ENCODE assay signal across 20 mouse cellular contexts in genomic region chr13:12323076-12323625, GRCm38 (mm10). TPM values are rescaled to one million over a fixed set of nuclear protein-coding genes. Genes with fewer than 3 reads are reported as not detected.
DNase-seq lines count a peak whose midpoint lies in the region; ATAC-seq and TF ChIP-seq lines count a peak whose summit lies in the region.
"Had no signal": no experiment of that assay in that cellular context is flagged by ENCODE, and none has a peak within 500 bp of the region (broad histone marks: within the 10 kb centered on the region; RNA-seq: fewer than 3 reads in every experiment).

No protein-coding gene starts in this region.

- ATAC-seq in heart, embryonic 11.5 days (replicated peaks; ENCODE audit: insufficient number of reproducible peaks, low FRiP score, low TSS enrichment) = no peak
- ATAC-seq in megakaryocyte progenitor cell, adult 5-6 weeks (replicated peaks; ENCODE audit: poor library complexity) = no peak
- ATAC-seq: hindbrain, postnatal 0 days; intestine, postnatal 0 days; liver, postnatal 0 days had no signal

- 59% methylated on average over 12 of the region's 12 CpGs for WGBS in heart, embryonic 11.5 days (ENCODE audit: insufficient replicate concordance)
- WGBS in kidney, adult 2 months = 85% methylated on average over 12 of the region's 12 CpGs

- no peak for TF ChIP-seq CTCF in kidney, adult 2 months (conservative IDR thresholded peaks at IDR 0.05; ENCODE audit: insufficient read depth, insufficient read length, low read depth, low read length)

- no peaks in the 10 kb centered on the region for H3K36me3 ChIP-seq in heart, embryonic 11.5 days (ENCODE audit: control insufficient read depth, insufficient read depth, low read length)
- no peaks in the 10 kb centered on the region for H3K36me3 ChIP-seq in kidney, adult 2 months (ENCODE audit: control insufficient read depth, insufficient read depth, low read length)
- H3K36me3 ChIP-seq: hindbrain, embryonic 10.5 days; limb, embryonic 10.5 days; neural tube, embryonic 13.5 days had no signal

- H3K9ac ChIP-seq in heart, embryonic 11.5 days (ENCODE audit: low read depth, low read length) = peak overlapping the region; percentile 11; the same call in 1 of the 2 replicates
- H3K9ac ChIP-seq: liver, postnatal 0 days; neural tube, embryonic 13.5 days had no signal

- peaks cover 57% of the 10 kb centered on the region for H3K4me1 ChIP-seq in heart, embryonic 11.5 days (ENCODE audit: control insufficient read depth, insufficient read depth, low read length)
- no peaks in the 10 kb centered on the region for H3K4me1 ChIP-seq in kidney, adult 2 months (ENCODE audit: control insufficient read depth, insufficient read depth, low read length)
- H3K4me1 ChIP-seq: hindbrain, embryonic 10.5 days; limb, embryonic 10.5 days; neural tube, embryonic 13.5 days had no signal

- no peaks in the 10 kb centered on the region for H3K27me3 ChIP-seq in heart, embryonic 11.5 days (ENCODE audit: control insufficient read depth, insufficient read depth, low read length)
- H3K27me3 ChIP-seq in kidney, adult 2 months (replicated peaks; ENCODE audit: control insufficient read depth, insufficient read depth, low read length) = no peaks in the 10 kb centered on the region
- H3K27me3 ChIP-seq: neural tube, embryonic 13.5 days had no signal

- no peaks in the 10 kb centered on the region for H3K9me3 ChIP-seq in heart, embryonic 11.5 days (replicated peaks; ENCODE audit: control insufficient read depth, low read length)
- H3K9me3 ChIP-seq: hindbrain, embryonic 10.5 days; limb, embryonic 10.5 days; neural tube, embryonic 13.5 days had no signal

- peak overlapping the region; percentile 91 for H3K27ac ChIP-seq in heart, embryonic 11.5 days (ENCODE audit: low read depth, low read length)
- H3K27ac ChIP-seq in kidney, adult 2 months (ENCODE audit: insufficient read depth, low read depth, low read length) = no peak overlapping the region
- H3K27ac ChIP-seq: hindbrain, embryonic 10.5 days; hindbrain, postnatal 0 days; kidney, postnatal 0 days; layer of hippocampus, adult 2 months; left cerebral cortex, adult 2 months; limb, embryonic 10.5 days; neural tube, embryonic 13.5 days had no signal

- no peak for TF ChIP-seq POLR2A in kidney, adult 2 months (IDR thresholded peaks at IDR 0.05; ENCODE audit: low read depth, low read length)

- peak overlapping the region; percentile 29 for H3K4me2 ChIP-seq in heart, embryonic 11.5 days
- H3K4me2 ChIP-seq: neural tube, embryonic 13.5 days had no signal

- intact Hi-C loops in heart, postnatal 10 days (cut with DNase I) = no loop called here

- DNase-seq in gastrocnemius, postnatal 25 days = peak; percentile 22
- no peak for DNase-seq in gastrocnemius, postnatal 4 days (ENCODE audit: low spot score in 2 of 2)
- peak; percentile 63 for DNase-seq in brain, adult 2 months (ENCODE audit: low read depth, low spot score)
- DNase-seq in heart, postnatal 10 days = peak; percentile 41 to 62
- DNase-seq in kidney, adult 2 months = no peak
- DNase-seq: cerebellum, adult 8-10 months; liver, postnatal 0 days; lung, postnatal 10 days; midbrain, embryonic 14.5 days; thymus, postnatal 36 days had no signal

- no peak overlapping the region for H3K4me3 ChIP-seq in heart, embryonic 11.5 days (ENCODE audit: low read depth, low read length)
- no peak overlapping the region for H3K4me3 ChIP-seq in kidney, adult 2 months (ENCODE audit: insufficient read depth, low read depth, low read length)
- H3K4me3 ChIP-seq: hindbrain, embryonic 10.5 days; layer of hippocampus, adult 2 months; left cerebral cortex, adult 2 months; limb, embryonic 10.5 days; neural tube, embryonic 13.5 days had no signal

RNA-seq across cellular contexts. Expression of gene Actn2, which starts 17.4 kb away (rescaled TPM):
- total RNA-seq in gastrocnemius, postnatal 25 days (2021) = 1,000 to 10,000 TPM; 1,566 to 2,231 TPM
- total RNA-seq in gastrocnemius, postnatal 4 days (2021) = 1,000 to 10,000 TPM; 1,796 to 1,855 TPM
- polyA plus RNA-seq in heart, embryonic 11.5 days (2014; fragmentation: Nextera tagmentation; extraction: Ambion mirVana) = 1,008 and 1,229 TPM in 2 replicates
- 1,000 to 10,000 TPM; 2,174 to 2,192 TPM for total RNA-seq in heart, postnatal 10 days (2021)
- 0.10 and 0.20 TPM in 2 replicates for total RNA-seq in megakaryocyte progenitor cell, adult 5-6 weeks (2015)
- total RNA-seq in megakaryocyte progenitor cell, adult 5-6 weeks (2017) = not detected in 2 replicates
- polyA plus RNA-seq in kidney, adult 2 months (2012; rRNA removed) = 2.3 and 25.0 TPM in 2 replicates

Comparison
In these comparisons a context has a peak if more than half of its experiments do, and no peak if none do; other contexts are left out.
1. DNase-seq: peak in gastrocnemius, postnatal 25 days (single experiment), brain, adult 2 months (single experiment) and heart, postnatal 10 days (2 of 2); none in gastrocnemius, postnatal 4 days (0 of 2) and kidney, adult 2 months (single experiment).
2. RNA of gene Actn2, which starts 17.4 kb away (total RNA-seq): 1,566 to 2,231 TPM in gastrocnemius, postnatal 25 days, 2,174 to 2,192 TPM in heart, postnatal 10 days and 1,796 to 1,855 TPM in gastrocnemius, postnatal 4 days; 0.10 to 0.20 TPM in megakaryocyte progenitor cell, adult 5-6 weeks; every median in the first group is over 1,000 times any median in the second.